Mouse (Mus musculus) bone marrow macrophage, adult 2 months (primary cell): Measurements from ENCODE around the gene Apoa2.

Source experiments
- CTCF ChIP-seq: IDR thresholded peaks from 2 replicates; pipeline ENCODE4 v1.5.1; 2012; ENCODE audit warnings: low read depth, mild to moderate bottlenecking, low read length, moderate library complexity
- POLR2A ChIP-seq: IDR thresholded peaks from 2 replicates; pipeline ENCODE4 v1.6.1; 2012; ENCODE audit warnings: mild to moderate bottlenecking, low read depth, low read length, borderline replicate concordance

GRCm38 (mm10) chr1:171224857-171225256 is at the start of gene Apoa2:
- no peak for TF ChIP-seq CTCF
- no peak for TF ChIP-seq POLR2A
